Mouse (Mus musculus): ENCODE results near the gene Wdr18. TPM values are rescaled to one million over a fixed set of nuclear protein-coding genes. Genes with fewer than 3 reads are reported as not detected.

Wdr18 gene
- 0.79 TPM for polyA plus RNA-seq (2014; fragmentation: Illumina TruSeq; extraction: RNeasy Lipid Tissue Mini Kit (QIAGEN cat#74804); ENCODE audit: low read depth, low replicate concordance)

DNA sequence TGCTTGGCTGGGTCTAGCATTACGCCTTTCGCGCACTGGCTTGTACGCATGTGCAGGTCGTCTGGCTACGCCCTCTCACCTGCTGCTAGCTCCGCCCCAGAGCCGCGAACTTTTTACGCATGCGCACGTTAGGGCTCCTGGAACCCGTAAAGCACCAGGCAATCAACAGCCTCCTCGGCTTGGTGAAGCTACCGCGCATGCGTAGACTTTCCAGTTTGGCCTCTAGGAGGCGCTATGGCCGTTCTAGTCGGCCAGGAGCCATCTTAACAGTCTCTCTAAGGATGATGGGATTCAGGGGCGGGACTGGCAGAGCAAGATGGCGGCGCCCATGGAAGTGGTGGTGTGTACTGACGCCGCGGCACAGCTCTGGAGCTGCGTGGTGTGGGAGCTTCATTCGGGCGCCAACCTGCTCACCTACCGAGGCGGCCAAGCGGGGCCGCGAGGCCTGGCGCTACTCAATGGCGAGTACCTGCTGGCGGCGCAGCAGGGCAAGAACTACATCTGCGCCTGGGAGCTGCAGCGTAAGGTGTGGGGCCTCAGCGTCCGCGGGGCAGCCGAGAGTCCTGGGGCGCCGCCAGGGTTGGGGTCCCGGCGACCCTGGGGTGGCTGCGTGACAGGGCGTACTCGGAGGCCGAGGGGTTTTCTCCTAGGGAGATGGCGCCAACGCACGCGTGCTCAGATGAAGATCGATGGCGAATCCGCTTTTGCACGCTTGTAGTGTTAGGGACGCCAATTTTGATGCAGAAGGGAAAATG lies at the start of gene Wdr18:
Wdr18 (plus strand) TSS at position 306 of the 755 bp plus-strand sequence.

DNA sequence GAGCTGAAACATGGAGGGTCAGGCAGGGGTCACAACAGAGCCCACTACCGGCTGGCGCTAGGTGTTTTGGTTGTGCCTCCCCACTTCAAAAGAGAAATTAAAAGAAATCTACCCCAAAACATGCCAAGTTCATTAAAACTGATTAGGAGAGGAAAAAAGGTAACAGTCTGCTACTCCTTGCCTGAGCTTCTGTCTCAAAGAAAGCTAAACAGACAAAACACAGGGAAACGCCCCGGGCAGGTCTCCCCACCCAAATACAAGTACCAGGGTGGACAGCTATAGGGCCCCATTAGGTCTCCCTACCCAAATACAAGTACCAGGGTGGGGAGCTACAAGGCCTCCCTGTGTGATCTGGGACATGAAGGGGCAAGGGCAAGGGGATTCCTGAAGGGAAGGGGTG lies 49.4 kb upstream of the Wdr18 start, which contains the start of gene Gm26602:
Gm26602 (plus strand) TSS at position 301 of the 400 bp plus-strand sequence.

DNA sequence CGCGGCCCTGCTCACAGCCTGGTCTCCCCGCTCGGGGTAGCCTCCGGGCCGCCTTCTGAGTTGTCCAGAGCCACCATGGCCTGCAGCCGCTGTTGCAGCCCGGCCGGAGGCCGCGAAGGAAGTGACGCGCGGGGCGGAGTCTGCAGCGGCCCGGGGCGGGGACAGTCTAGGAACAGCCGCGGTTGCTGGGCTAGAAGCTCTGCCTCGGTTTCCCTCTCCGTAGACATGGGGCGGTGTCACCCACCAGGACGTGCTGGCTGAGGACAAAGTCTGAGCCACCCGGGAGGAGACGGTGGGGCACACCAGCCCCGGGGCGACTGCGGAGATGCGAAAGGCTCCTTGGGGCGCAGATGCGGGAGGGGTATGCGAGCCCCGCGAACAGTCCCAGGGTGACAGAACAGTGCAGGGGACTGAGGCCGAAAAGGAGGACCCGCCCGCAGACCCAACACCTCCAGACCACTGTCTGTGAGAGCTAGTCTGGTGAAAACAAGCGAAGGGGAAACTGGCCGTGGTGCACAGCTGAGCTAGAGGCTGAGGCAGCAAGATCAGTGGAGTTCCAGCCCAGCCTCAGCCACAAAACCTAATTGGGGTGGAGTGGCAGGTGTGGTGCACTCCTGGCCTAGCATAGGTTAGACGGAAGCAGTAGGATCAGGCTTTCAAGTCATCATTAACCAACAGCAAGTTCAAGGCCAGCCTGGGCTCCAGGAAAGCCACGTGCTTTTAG lies 43.0 kb upstream of the Wdr18 start, which contains the start of gene Kiss1r:
Kiss1r (plus strand) TSS at position 164 of the 724 bp plus-strand sequence.

DNA sequence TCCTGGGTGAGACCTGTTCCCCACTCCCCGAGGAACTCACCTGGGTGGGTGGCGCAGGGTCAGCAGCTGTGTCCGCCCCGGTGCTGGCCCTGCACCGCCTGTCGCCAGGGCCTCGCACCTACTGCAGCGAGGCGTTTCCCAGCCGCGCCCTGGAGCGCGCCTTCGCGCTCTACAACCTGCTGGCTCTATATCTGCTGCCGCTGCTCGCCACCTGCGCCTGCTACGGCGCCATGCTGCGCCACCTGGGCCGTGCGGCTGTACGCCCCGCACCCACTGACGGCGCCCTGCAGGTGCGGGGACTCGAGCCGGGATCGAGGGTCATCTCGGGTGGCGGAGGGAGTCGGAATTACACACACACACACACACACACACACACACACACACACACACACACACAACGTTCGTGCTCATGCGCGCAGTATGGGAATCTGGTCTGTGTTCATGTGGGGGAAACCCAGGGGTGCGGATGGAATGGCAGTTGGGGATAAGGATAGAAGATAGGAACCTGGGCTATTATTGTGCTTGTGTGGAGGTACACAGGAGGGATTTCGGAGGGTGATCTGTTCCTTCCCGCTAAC lies 38.9 kb upstream of the Wdr18 start, which contains the start of gene R3hdm4:
R3hdm4 (minus strand) TSS at position 251 of the 578 bp plus-strand sequence.

DNA sequence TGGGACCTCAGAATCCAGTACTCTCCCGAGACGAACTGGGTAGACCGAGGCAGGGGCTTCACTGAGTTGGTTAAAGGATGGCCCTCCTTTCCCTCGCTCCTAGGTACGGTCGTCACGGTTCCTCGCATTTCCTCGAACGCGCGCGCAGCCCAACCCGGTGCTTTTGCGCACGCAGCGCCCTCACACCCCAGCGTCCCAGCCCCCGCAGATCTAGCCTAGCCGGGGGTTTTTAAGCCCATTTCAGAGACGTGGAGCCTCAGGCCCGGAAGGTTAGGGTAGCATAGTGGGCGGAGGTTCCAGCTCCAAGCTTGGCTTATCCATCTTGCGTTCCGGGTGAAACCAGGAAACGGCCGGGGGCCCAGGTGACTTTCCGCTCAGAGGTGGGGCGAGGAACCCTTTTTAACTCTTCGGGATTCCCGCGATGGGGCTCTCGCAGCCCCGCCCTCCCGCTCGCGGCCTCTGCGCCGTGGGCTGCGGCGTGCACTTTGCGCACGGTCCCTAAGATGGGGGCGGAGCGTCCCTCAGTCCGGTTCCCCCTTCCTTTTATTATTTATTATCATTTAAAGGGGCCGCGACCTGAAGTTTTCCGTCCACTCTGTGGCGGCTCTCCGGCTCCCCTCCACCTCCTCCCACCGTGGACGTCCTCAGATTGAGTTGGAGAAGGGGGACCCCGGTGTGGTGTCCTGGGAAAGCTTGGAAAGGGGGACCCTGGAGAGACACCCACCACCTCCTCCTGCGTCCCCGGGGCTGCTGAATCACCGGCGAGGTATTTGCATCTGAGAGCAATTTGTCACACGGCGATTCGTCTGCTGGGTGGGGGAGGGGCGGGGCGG lies 33.2 kb upstream of the Wdr18 start, which contains the start of gene Arid3a:
Arid3a (plus strand) TSS at position 553 of the 833 bp plus-strand sequence.

DNA sequence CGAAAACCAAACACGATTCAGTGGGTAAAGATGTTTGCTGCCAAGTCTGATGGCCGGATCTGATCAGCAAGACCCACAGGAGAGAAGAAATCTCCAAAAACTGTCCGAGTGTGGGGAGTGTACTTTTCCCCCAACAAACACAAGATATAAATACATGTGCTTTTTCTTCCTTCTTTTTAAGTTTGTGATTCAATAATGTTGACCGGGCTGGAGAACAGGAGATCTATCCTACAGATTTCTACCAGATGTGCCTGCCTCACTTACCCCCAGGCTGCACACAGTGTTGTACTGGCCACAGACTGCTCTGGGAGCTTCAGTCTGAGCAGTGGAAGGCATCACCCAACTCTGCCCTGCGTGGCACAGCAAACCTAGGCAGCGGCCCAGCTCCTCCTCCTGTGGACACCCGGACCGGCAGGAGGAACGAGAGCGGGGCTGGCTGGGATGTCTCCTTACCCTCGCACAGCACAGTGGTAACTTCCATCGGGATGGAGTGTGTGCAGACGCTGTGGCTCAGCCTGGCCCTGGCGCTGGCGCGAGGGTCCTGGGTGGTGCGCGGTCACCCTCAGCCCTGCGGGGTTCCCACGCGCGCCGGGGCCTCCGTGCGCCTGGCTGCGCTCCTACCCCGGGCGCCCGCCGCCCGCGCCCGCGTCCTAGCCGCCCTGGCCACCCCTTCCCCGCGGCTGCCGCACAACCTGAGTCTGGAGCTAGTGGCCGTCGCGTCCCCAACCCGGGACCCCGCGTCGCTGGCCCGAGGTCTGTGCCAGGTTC lies 10.6 kb downstream of the Wdr18 start, which contains the start of gene Grin3b:
Grin3b (plus strand) TSS at position 301 of the 768 bp plus-strand sequence.

DNA sequence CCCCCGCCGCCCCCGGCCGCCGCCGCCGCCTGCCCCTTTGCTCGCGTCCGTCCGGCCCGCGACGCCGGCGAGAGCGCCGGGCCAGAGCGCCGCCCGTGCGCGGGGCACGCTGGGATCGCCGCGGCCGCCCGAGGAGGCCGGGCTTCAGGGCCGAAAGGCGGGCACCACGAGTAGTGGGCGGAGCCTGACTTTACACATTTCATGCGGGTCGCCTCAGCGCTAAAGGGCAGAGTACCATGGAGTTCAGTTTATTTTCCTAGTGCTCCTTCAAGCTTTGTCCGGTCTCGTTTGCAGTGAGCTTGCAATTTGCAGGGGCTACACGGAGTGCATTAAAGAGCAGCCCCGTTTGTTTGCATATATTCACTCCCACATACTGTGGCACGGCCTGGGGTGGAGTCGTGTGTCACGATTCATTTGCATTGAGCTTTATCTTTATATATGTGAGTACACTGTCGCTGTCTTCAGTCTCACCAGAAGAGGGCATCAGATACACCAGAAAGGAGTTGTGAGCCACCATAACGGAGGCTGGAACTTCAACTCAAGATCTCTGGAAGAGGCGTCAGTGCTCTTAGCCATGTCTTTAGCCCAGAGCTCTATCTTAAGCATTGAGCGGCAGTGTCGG lies 24.4 kb downstream of the Wdr18 start, which contains the start of gene Tmem259:
Tmem259 (minus strand) TSS at position 136 of the 622 bp plus-strand sequence.

DNA sequence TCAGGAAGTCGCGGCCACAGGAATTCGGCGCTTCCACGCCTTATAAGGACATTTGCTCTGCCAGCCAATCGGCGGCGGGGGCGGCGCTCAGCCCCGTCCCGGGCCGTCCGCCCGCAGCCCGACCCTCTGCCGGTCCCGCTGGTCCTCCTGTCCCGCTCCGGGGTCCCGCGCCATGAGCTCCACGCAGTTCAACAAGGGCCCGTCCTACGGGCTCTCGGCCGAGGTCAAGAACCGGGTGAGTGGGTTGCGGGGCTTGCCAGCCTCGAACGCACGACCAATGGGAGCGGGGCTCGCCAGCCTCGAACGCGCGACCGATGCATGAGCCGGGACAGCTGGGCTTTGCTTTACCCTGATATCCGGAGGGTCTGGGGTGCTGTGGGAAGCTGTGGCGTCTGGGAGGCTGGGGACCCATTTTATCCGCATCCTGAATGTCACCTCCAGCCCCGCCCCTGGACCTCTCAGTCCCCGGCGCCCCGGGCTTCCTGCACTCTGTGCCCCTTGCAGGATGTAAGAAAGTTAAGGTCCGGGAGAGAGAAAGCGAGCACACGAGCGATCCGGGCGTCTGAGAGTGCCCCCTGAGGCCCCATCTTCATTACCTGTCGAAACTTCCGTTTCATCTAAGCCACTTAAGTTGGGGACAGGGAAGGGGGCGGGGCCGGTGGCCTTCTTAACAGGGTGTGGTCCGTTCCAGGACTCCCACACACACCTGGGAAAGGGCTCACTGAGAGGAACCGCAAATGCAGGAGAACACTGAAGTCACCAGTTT lies 28.7 kb downstream of the Wdr18 start, which contains the start of gene Cnn2:
Cnn2 (plus strand) TSS at position 79 of the 766 bp plus-strand sequence.

DNA sequence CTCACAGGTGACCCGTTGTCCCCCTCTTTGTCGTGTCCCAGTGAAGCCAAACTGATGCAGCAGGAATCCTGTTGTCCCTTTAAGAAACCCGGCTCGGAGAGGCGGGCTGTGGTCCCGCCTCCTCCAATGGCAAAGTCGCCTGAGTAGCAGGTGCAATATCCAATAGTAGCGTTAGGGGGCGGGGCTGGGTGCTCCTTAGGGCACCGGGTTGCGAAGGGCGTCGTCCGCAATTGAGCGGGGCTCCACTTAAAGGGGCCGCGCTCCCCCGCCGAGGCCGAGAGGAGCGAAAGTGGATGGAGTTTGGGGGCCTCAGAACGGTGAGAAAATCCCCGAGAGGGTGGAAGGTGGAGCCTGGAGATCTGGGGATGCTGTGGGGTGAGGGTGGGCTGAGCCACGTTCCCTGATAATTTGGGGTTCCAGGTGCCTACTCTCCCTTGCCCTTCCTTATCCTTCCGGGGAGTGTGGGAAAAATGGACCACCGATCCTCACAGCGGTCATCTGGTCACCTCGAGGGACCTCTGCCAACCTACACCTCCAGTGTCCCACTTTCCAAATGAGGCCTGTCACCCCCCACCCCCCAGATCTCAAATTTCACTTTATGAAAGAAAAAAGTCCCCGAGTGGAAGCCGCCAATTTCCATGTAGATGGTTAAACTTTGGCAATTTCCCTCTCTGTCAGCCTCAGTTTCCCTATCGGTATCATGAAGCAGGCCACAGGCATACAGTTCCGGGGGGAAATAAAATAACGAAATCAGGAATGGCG lies 36.5 kb downstream of the Wdr18 start, which contains the start of gene Abca7:
Abca7 (plus strand) TSS at position 223 of the 762 bp plus-strand sequence.

DNA sequence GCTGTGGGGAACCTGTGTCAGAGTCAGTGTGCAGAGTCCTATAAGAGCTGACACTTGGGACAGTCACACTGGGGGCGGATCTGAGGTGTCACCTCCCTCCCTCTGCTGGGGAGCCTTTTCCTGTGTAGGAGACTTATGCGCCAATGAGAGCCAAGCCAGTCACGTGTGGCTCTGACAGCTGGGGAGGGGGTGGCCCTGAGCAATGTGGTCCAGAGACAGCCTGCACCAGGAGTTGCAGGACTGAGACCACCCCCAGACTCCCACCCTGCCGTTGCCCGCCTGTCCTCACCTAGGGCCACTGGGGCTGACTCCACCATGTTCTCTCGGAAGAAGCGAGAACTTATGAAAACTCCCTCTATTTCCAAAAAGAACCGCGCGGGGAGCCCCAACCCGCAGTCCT lies 56.6 kb downstream of the Wdr18 start, which contains the start of gene Arhgap45:
Arhgap45 (plus strand) TSS at position 143 of the 400 bp plus-strand sequence.

Other genes starting within 250 kb of the Wdr18 start
- 0.22 TPM for gene Hcn2, start 243.5 kb upstream of the Wdr18 start, polyA plus RNA-seq (2014; fragmentation: Illumina TruSeq; extraction: RNeasy Lipid Tissue Mini Kit (QIAGEN cat#74804); ENCODE audit: low read depth, low replicate concordance)
- 0.82 TPM for gene Polrmt, start 213.6 kb upstream of the Wdr18 start, polyA plus RNA-seq (2014; fragmentation: Illumina TruSeq; extraction: RNeasy Lipid Tissue Mini Kit (QIAGEN cat#74804); ENCODE audit: low read depth, low replicate concordance)
- not detected for gene Fgf22, start 205.1 kb upstream of the Wdr18 start, polyA plus RNA-seq (2014; fragmentation: Illumina TruSeq; extraction: RNeasy Lipid Tissue Mini Kit (QIAGEN cat#74804); ENCODE audit: low read depth, low replicate concordance)
- gene Rnf126, start 193.2 kb upstream of the Wdr18 start, polyA plus RNA-seq (2014; fragmentation: Illumina TruSeq; extraction: RNeasy Lipid Tissue Mini Kit (QIAGEN cat#74804); ENCODE audit: low read depth, low replicate concordance) = 0.73 TPM
- 2.5 TPM for gene Fstl3, start 182.9 kb upstream of the Wdr18 start, polyA plus RNA-seq (2014; fragmentation: Illumina TruSeq; extraction: RNeasy Lipid Tissue Mini Kit (QIAGEN cat#74804); ENCODE audit: low read depth, low replicate concordance)
- not detected for gene Prss57, start 169.2 kb upstream of the Wdr18 start, polyA plus RNA-seq (2014; fragmentation: Illumina TruSeq; extraction: RNeasy Lipid Tissue Mini Kit (QIAGEN cat#74804); ENCODE audit: low read depth, low replicate concordance)
- 0.69 TPM for gene Palm, start 166.6 kb upstream of the Wdr18 start, polyA plus RNA-seq (2014; fragmentation: Illumina TruSeq; extraction: RNeasy Lipid Tissue Mini Kit (QIAGEN cat#74804); ENCODE audit: low read depth, low replicate concordance)
- 12.8 TPM for gene Misp, start 139.2 kb upstream of the Wdr18 start, polyA plus RNA-seq (2014; fragmentation: Illumina TruSeq; extraction: RNeasy Lipid Tissue Mini Kit (QIAGEN cat#74804); ENCODE audit: low read depth, low replicate concordance)
- 91.3 TPM for gene Ptbp1, start 105.7 kb upstream of the Wdr18 start, polyA plus RNA-seq (2014; fragmentation: Illumina TruSeq; extraction: RNeasy Lipid Tissue Mini Kit (QIAGEN cat#74804); ENCODE audit: low read depth, low replicate concordance)
- not detected for gene Prtn3, start 85.7 kb upstream of the Wdr18 start, polyA plus RNA-seq (2014; fragmentation: Illumina TruSeq; extraction: RNeasy Lipid Tissue Mini Kit (QIAGEN cat#74804); ENCODE audit: low read depth, low replicate concordance)
- not detected for gene Plppr3, start 85.5 kb upstream of the Wdr18 start, polyA plus RNA-seq (2014; fragmentation: Illumina TruSeq; extraction: RNeasy Lipid Tissue Mini Kit (QIAGEN cat#74804); ENCODE audit: low read depth, low replicate concordance)
- not detected for gene Elane, start 73.9 kb upstream of the Wdr18 start, polyA plus RNA-seq (2014; fragmentation: Illumina TruSeq; extraction: RNeasy Lipid Tissue Mini Kit (QIAGEN cat#74804); ENCODE audit: low read depth, low replicate concordance)
- gene Cfd, start 69.3 kb upstream of the Wdr18 start, polyA plus RNA-seq (2014; fragmentation: Illumina TruSeq; extraction: RNeasy Lipid Tissue Mini Kit (QIAGEN cat#74804); ENCODE audit: low read depth, low replicate concordance) = 0.88 TPM
- 0.19 TPM for gene Med16, start 51.2 kb upstream of the Wdr18 start, polyA plus RNA-seq (2014; fragmentation: Illumina TruSeq; extraction: RNeasy Lipid Tissue Mini Kit (QIAGEN cat#74804); ENCODE audit: low read depth, low replicate concordance)
- not detected for gene Gm26602, start 49.3 kb upstream of the Wdr18 start, polyA plus RNA-seq (2014; fragmentation: Illumina TruSeq; extraction: RNeasy Lipid Tissue Mini Kit (QIAGEN cat#74804); ENCODE audit: low read depth, low replicate concordance)
- gene Kiss1r, start 43.2 kb upstream of the Wdr18 start, polyA plus RNA-seq (2014; fragmentation: Illumina TruSeq; extraction: RNeasy Lipid Tissue Mini Kit (QIAGEN cat#74804); ENCODE audit: low read depth, low replicate concordance) = 0.35 TPM
- gene R3hdm4, start 38.9 kb upstream of the Wdr18 start, polyA plus RNA-seq (2014; fragmentation: Illumina TruSeq; extraction: RNeasy Lipid Tissue Mini Kit (QIAGEN cat#74804); ENCODE audit: low read depth, low replicate concordance) = 21.3 TPM
- 2.5 TPM for gene Arid3a, start 33.1 kb upstream of the Wdr18 start, polyA plus RNA-seq (2014; fragmentation: Illumina TruSeq; extraction: RNeasy Lipid Tissue Mini Kit (QIAGEN cat#74804); ENCODE audit: low read depth, low replicate concordance)
- not detected for gene Grin3b, start 10.6 kb downstream of the Wdr18 start, polyA plus RNA-seq (2014; fragmentation: Illumina TruSeq; extraction: RNeasy Lipid Tissue Mini Kit (QIAGEN cat#74804); ENCODE audit: low read depth, low replicate concordance)
- 0.22 TPM for gene Tmem259, start 24.2 kb downstream of the Wdr18 start, polyA plus RNA-seq (2014; fragmentation: Illumina TruSeq; extraction: RNeasy Lipid Tissue Mini Kit (QIAGEN cat#74804); ENCODE audit: low read depth, low replicate concordance)
- 4.2 TPM for gene Cnn2, start 28.4 kb downstream of the Wdr18 start, polyA plus RNA-seq (2014; fragmentation: Illumina TruSeq; extraction: RNeasy Lipid Tissue Mini Kit (QIAGEN cat#74804); ENCODE audit: low read depth, low replicate concordance)
- 0.41 TPM for gene Abca7, start 36.3 kb downstream of the Wdr18 start, polyA plus RNA-seq (2014; fragmentation: Illumina TruSeq; extraction: RNeasy Lipid Tissue Mini Kit (QIAGEN cat#74804); ENCODE audit: low read depth, low replicate concordance)
- not detected for gene Arhgap45, start 56.5 kb downstream of the Wdr18 start, polyA plus RNA-seq (2014; fragmentation: Illumina TruSeq; extraction: RNeasy Lipid Tissue Mini Kit (QIAGEN cat#74804); ENCODE audit: low read depth, low replicate concordance)
- 0.63 TPM for gene Polr2e, start 79.6 kb downstream of the Wdr18 start, polyA plus RNA-seq (2014; fragmentation: Illumina TruSeq; extraction: RNeasy Lipid Tissue Mini Kit (QIAGEN cat#74804); ENCODE audit: low read depth, low replicate concordance)
- 21.4 TPM for gene Gpx4, start 87.0 kb downstream of the Wdr18 start, polyA plus RNA-seq (2014; fragmentation: Illumina TruSeq; extraction: RNeasy Lipid Tissue Mini Kit (QIAGEN cat#74804); ENCODE audit: low read depth, low replicate concordance)
- gene Sbno2, start 145.4 kb downstream of the Wdr18 start, polyA plus RNA-seq (2014; fragmentation: Illumina TruSeq; extraction: RNeasy Lipid Tissue Mini Kit (QIAGEN cat#74804); ENCODE audit: low read depth, low replicate concordance) = 1.6 TPM
- 6.7 TPM for gene Stk11, start 155.7 kb downstream of the Wdr18 start, polyA plus RNA-seq (2014; fragmentation: Illumina TruSeq; extraction: RNeasy Lipid Tissue Mini Kit (QIAGEN cat#74804); ENCODE audit: low read depth, low replicate concordance)
- gene Atp5d, start 178.5 kb downstream of the Wdr18 start, polyA plus RNA-seq (2014; fragmentation: Illumina TruSeq; extraction: RNeasy Lipid Tissue Mini Kit (QIAGEN cat#74804); ENCODE audit: low read depth, low replicate concordance) = 0.50 TPM
- gene Cbarp, start 180.7 kb downstream of the Wdr18 start, polyA plus RNA-seq (2014; fragmentation: Illumina TruSeq; extraction: RNeasy Lipid Tissue Mini Kit (QIAGEN cat#74804); ENCODE audit: low read depth, low replicate concordance) = not detected
- gene Midn, start 188.1 kb downstream of the Wdr18 start, polyA plus RNA-seq (2014; fragmentation: Illumina TruSeq; extraction: RNeasy Lipid Tissue Mini Kit (QIAGEN cat#74804); ENCODE audit: low read depth, low replicate concordance) = 13.1 TPM
- gene Cirbp, start 205.8 kb downstream of the Wdr18 start, polyA plus RNA-seq (2014; fragmentation: Illumina TruSeq; extraction: RNeasy Lipid Tissue Mini Kit (QIAGEN cat#74804); ENCODE audit: low read depth, low replicate concordance) = 23.0 TPM
- not detected for gene 1600002K03Rik, start 212.8 kb downstream of the Wdr18 start, polyA plus RNA-seq (2014; fragmentation: Illumina TruSeq; extraction: RNeasy Lipid Tissue Mini Kit (QIAGEN cat#74804); ENCODE audit: low read depth, low replicate concordance)
- 0.79 TPM for gene Efna2, start 219.3 kb downstream of the Wdr18 start, polyA plus RNA-seq (2014; fragmentation: Illumina TruSeq; extraction: RNeasy Lipid Tissue Mini Kit (QIAGEN cat#74804); ENCODE audit: low read depth, low replicate concordance)